Mouse (Mus musculus) induced T-regulatory cell, adult 2 months (primary cell): ENCODE results near the gene Sh2d2a.
"Not testable (repeated sequence)": the region's sequence is repeated elsewhere in the genome, so short reads cannot be mapped to it uniquely, and the experiment has no call there.

Experiments
- DNase-seq: peaks from one replicate; pipeline ENCODE4 v3.0.0-alpha.2; 2012; ENCODE audit warnings: low read depth

Gene Sh2d2a

GRCm38 (mm10) chr3:87855936-87856335, 9.4 kb downstream of the Sh2d2a start:
- no peak for DNase-seq

GRCm38 (mm10) chr3:87857666-87858065, 11.1 kb downstream of the Sh2d2a start:
- peak; percentile 26 for DNase-seq

GRCm38 (mm10) chr3:87859813-87860212, 13.3 kb downstream of the Sh2d2a start:
- peak; percentile 90 for DNase-seq

- DNase-seq, result not testable (repeated sequence)
These were observed 17.6 kb downstream of the Sh2d2a start for GRCm38 (mm10) chr3:87864111-87864510.

- DNase-seq, result no peak
These were observed 31.2 kb downstream of the Sh2d2a start for GRCm38 (mm10) chr3:87877730-87878129.

GRCm38 (mm10) chr3:87884291-87884690, 37.7 kb downstream of the Sh2d2a start:
- no peak for DNase-seq

- DNase-seq, result peak; percentile 69
These were observed 38.2 kb downstream of the Sh2d2a start for GRCm38 (mm10) chr3:87884708-87885251.

GRCm38 (mm10) chr3:87885281-87886003, 38.9 kb downstream of the Sh2d2a start, which contains the start of gene Prcc:
Gene Prcc, minus strand, starts transcription at chr3:87885608.
- peak; percentile 98 for DNase-seq

GRCm38 (mm10) chr3:87886004-87886365, 39.4 kb downstream of the Sh2d2a start:
- no peak for DNase-seq

- DNase-seq, result no peak
These were observed 39.9 kb downstream of the Sh2d2a start for GRCm38 (mm10) chr3:87886416-87886815.

- not testable (repeated sequence) for DNase-seq
These were observed 40.8 kb downstream of the Sh2d2a start for GRCm38 (mm10) chr3:87887400-87887799.

- DNase-seq, result no peak
These were observed 44.9 kb downstream of the Sh2d2a start for GRCm38 (mm10) chr3:87891481-87891880.

GRCm38 (mm10) chr3:87893367-87893905, 46.9 kb downstream of the Sh2d2a start:
- DNase-seq, result no peak

- no peak for DNase-seq
These were observed 52.7 kb downstream of the Sh2d2a start for GRCm38 (mm10) chr3:87899266-87899665.

GRCm38 (mm10) chr3:87899776-87900175, 53.2 kb downstream of the Sh2d2a start:
- no peak for DNase-seq

- DNase-seq, result no peak
These were observed 54.6 kb downstream of the Sh2d2a start for GRCm38 (mm10) chr3:87901036-87901624.

- not testable (repeated sequence) for DNase-seq
These were observed 55.4 kb downstream of the Sh2d2a start for GRCm38 (mm10) chr3:87901959-87902358.

GRCm38 (mm10) chr3:87903821-87904220, 57.3 kb downstream of the Sh2d2a start:
- DNase-seq, result no peak
